Mouse (Mus musculus): Measurements from ENCODE around the gene Pank3.
"Not testable (repeated sequence)": the region's sequence is repeated elsewhere in the genome, so short reads cannot be mapped to it uniquely, and the experiment has no call there.

Pank3 gene

GRCm38 (mm10) chr11:35838345-35839338 lies 69.4 kb downstream of the Pank3 start:
- no peak for DNase-seq (ENCODE audit: extremely low read depth, low read depth, low spot score)

- DNase-seq (ENCODE audit: extremely low read depth, low read depth, low spot score) = no peak
Measured at GRCm38 (mm10) chr11:35840282-35840681, 71.0 kb downstream of the Pank3 start.

- not testable (repeated sequence) for DNase-seq (ENCODE audit: extremely low read depth, low read depth, low spot score)
Measured at GRCm38 (mm10) chr11:35840806-35841205, 71.5 kb downstream of the Pank3 start.
